Mouse (Mus musculus) stomach, embryonic 14.5 days (tissue): Measurements from ENCODE around the gene Skp1a. TPM values are rescaled to one million over a fixed set of nuclear protein-coding genes. Genes with fewer than 3 reads are reported as not detected.
"Not testable (repeated sequence)": the region's sequence is repeated elsewhere in the genome, so short reads cannot be mapped to it uniquely, and the experiment has no call there.

ENCODE experiments used
- ATAC-seq: fragments of 200-750 bp; cut with Nextera tagmentation; 2 replicates; pipeline ENCODE4 v1.8.0; 2017; ENCODE audit warnings: low read depth, moderate TSS enrichment; ENCODE audit not compliant: insufficient number of reproducible peaks, insufficient read depth, low FRiP score
- H3K27ac ChIP-seq: fragments of 300-500 bp; sonication (generic); 2 replicates; pipeline ENCODE4 v1.5.1; 2014; ENCODE audit warnings: mild to moderate bottlenecking, low read length, moderate library complexity, mixed read lengths
- H3K27me3 ChIP-seq: fragments of 300-500 bp; sonication (generic); 2 replicates; pipeline ENCODE4 v1.6.1; 2014; ENCODE audit warnings: low read length, control low read depth, mixed read lengths; ENCODE audit not compliant: control insufficient read depth, insufficient read depth
- H3K36me3 ChIP-seq: fragments of 300-500 bp; sonication (generic); 2 replicates; pipeline ENCODE4 v1.6.1; 2014; ENCODE audit warnings: mild to moderate bottlenecking, control low read depth, low read length, moderate library complexity, mixed read lengths; ENCODE audit not compliant: control insufficient read depth, insufficient read depth
- H3K4me1 ChIP-seq: fragments of 300-500 bp; sonication (generic); 2 replicates; pipeline ENCODE4 v1.6.1; 2014; ENCODE audit warnings: low read length, control low read depth, mixed read lengths; ENCODE audit not compliant: control insufficient read depth, insufficient read depth
- H3K4me2 ChIP-seq: fragments of 300-500 bp; sonication (generic); replicated peaks from 2 replicates; pipeline ENCODE4 v1.6.1; 2014; ENCODE audit warnings: low read depth, low read length, control low read depth
- H3K4me3 ChIP-seq: fragments of 300-500 bp; sonication (generic); 2 replicates; pipeline ENCODE4 v1.5.1; 2014; ENCODE audit warnings: low read depth, low read length, control low read depth
- H3K9ac ChIP-seq: fragments of 300-500 bp; sonication (generic); replicated peaks from 2 replicates; pipeline ENCODE4 v1.6.1; 2014; ENCODE audit warnings: low read depth, mild to moderate bottlenecking, control low read depth, low read length, moderate library complexity, mixed read lengths
- H3K9me3 ChIP-seq: fragments of 300-500 bp; sonication (generic); 2 replicates; pipeline ENCODE4 v1.6.1; 2016; ENCODE audit warnings: low read depth, low read length, control low read depth; ENCODE audit not compliant: control insufficient read depth
- WGBS: fragments of 180-500 bp; shearing (Covaris S2); extraction: QIAGEN DNeasy Blood & Tissue Kit; methylation state at CpG from one replicate; pipeline ENCODE4 v1.1.7; 2014; 5-methylcytosine and 5-hydroxymethylcytosine counted together
- polyA plus RNA-seq: library from polyadenylated mRNA; unstranded; fragments of >200 nt; fragmentation: Nextera tagmentation; extraction: Ambion mirVana; gene quantifications from 2 replicates; pipeline ENCODE4 v1.2.1, GENCODE M21; 2014

Skp1a gene
- 800 and 831 TPM in 2 replicates for polyA plus RNA-seq

GRCm38 (mm10) chr11:52231606-52232541, at the start of gene Skp1a:
TSS of gene Skp1a (plus strand) at chr11:52231995.
- Histone ChIP-seq H3K9ac (peak within 1 kb of the TSS; percentile 98), H3K4me2 (peak within 1 kb of the TSS; percentile 68), H3K36me3 (no peaks in the 10 kb centered on the region; the same call in 1 of the 2 replicates), H3K27ac (peak within 1 kb of the TSS; percentile 97), H3K4me1 (peaks cover 6% of the 10 kb centered on the region), H3K27me3 (no peaks in the 10 kb centered on the region), H3K9me3 (no peaks in the 10 kb centered on the region), H3K4me3 (peak within 1 kb of the TSS; percentile 100)
- WGBS = under 1% methylated on average over 87 of the region's 87 CpGs
- ATAC-seq = peak; percentile 89

- WGBS = 93% methylated on average over 8 of the region's 8 CpGs
- H3K4me3 ChIP-seq, H3K36me3 ChIP-seq, H3K27me3 ChIP-seq, H3K4me1 ChIP-seq, H3K9me3 ChIP-seq, H3K27ac ChIP-seq, H3K9ac ChIP-seq, H3K4me2 ChIP-seq, ATAC-seq: not testable (repeated sequence)
These were observed 35.2 kb upstream of the Skp1a start for GRCm38 (mm10) chr11:52196496-52197023.

- Histone ChIP-seq H3K4me1 (no peaks in the 10 kb centered on the region), H3K9ac (no peak within 1 kb of the TSS), H3K4me3 (no peak within 1 kb of the TSS), H3K36me3 (no peaks in the 10 kb centered on the region), H3K27me3 (no peaks in the 10 kb centered on the region), H3K27ac (no peak within 1 kb of the TSS), H3K4me2 (no peak within 1 kb of the TSS), H3K9me3 (no peaks in the 10 kb centered on the region)
- ATAC-seq = no peak
These were observed 17.9 kb upstream of the Skp1a start, which contains the start of gene Olfr1371 for GRCm38 (mm10) chr11:52213887-52214286. TSS of gene Olfr1371 (minus strand) at chr11:52213987.

- no peaks in the 10 kb centered on the region for H3K27me3 ChIP-seq
- WGBS = 11% methylated on average over 4 of the region's 4 CpGs
- peak; percentile 18; the same call in 1 of the 2 replicates for ATAC-seq
- no peak overlapping the region for H3K4me3 ChIP-seq
- no peak overlapping the region for H3K9ac ChIP-seq
- H3K36me3 ChIP-seq = no peaks in the 10 kb centered on the region
- H3K4me2 ChIP-seq = peak overlapping the region; percentile 27
- no peak overlapping the region for H3K27ac ChIP-seq
- H3K9me3 ChIP-seq = no peaks in the 10 kb centered on the region
- H3K4me1 ChIP-seq = no peaks in the 10 kb centered on the region
These were observed 11.5 kb upstream of the Skp1a start for GRCm38 (mm10) chr11:52220282-52220681.

GRCm38 (mm10) chr11:52221921-52222320, 9.9 kb upstream of the Skp1a start:
- H3K9me3 ChIP-seq, H3K4me2 ChIP-seq, H3K36me3 ChIP-seq, ATAC-seq, H3K4me1 ChIP-seq, H3K27ac ChIP-seq, H3K9ac ChIP-seq, H3K27me3 ChIP-seq, H3K4me3 ChIP-seq: not testable (repeated sequence)
- 91% methylated on average over 6 of the region's 6 CpGs for WGBS

GRCm38 (mm10) chr11:52222891-52223290, 8.9 kb upstream of the Skp1a start:
- H3K9ac ChIP-seq = no peak overlapping the region
- no peak for ATAC-seq
- no peak overlapping the region for H3K4me3 ChIP-seq
- 74% methylated on average over 6 of the region's 6 CpGs for WGBS
- no peaks in the 10 kb centered on the region for H3K4me1 ChIP-seq
- H3K27ac ChIP-seq = no peak overlapping the region
- no peak overlapping the region for H3K4me2 ChIP-seq
- H3K36me3 ChIP-seq = no peaks in the 10 kb centered on the region
- H3K27me3 ChIP-seq = no peaks in the 10 kb centered on the region
- no peaks in the 10 kb centered on the region for H3K9me3 ChIP-seq

GRCm38 (mm10) chr11:52223968-52224682, 7.7 kb upstream of the Skp1a start:
- peak; percentile 85 for ATAC-seq
- H3K4me2 ChIP-seq = peak overlapping the region; percentile 25
- H3K4me3 ChIP-seq = no peak overlapping the region
- WGBS = 11% methylated on average over 19 of the region's 19 CpGs
- H3K36me3 ChIP-seq = no peaks in the 10 kb centered on the region
- no peak overlapping the region for H3K27ac ChIP-seq
- no peaks in the 10 kb centered on the region for H3K27me3 ChIP-seq
- H3K9ac ChIP-seq = no peak overlapping the region
- H3K9me3 ChIP-seq = no peaks in the 10 kb centered on the region
- no peaks in the 10 kb centered on the region for H3K4me1 ChIP-seq

GRCm38 (mm10) chr11:52225986-52226599, 5.7 kb upstream of the Skp1a start:
- 59% methylated on average over 3 of the region's 3 CpGs for WGBS
- no peak overlapping the region for H3K27ac ChIP-seq
- no peak overlapping the region for H3K9ac ChIP-seq
- H3K4me1 ChIP-seq = peaks cover 6% of the 10 kb centered on the region
- H3K4me2 ChIP-seq = no peak overlapping the region
- H3K9me3 ChIP-seq = no peaks in the 10 kb centered on the region
- no peaks in the 10 kb centered on the region for H3K36me3 ChIP-seq
- no peak overlapping the region for H3K4me3 ChIP-seq
- no peaks in the 10 kb centered on the region for H3K27me3 ChIP-seq
- no peak for ATAC-seq
